Mouse (Mus musculus) lung, adult 10 weeks (tissue): Measurements from ENCODE around the gene Mtss1l. TPM values are rescaled to one million over a fixed set of nuclear protein-coding genes. Genes with fewer than 3 reads are reported as not detected.

ENCODE experiments used
- polyA plus RNA-seq: library from polyadenylated mRNA; stranded (reverse); fragments of 350-450 nt; fragmentation: Illumina TruSeq; extraction: RNeasy Lipid Tissue Mini Kit (QIAGEN cat#74804); gene quantifications from one replicate; pipeline ENCODE4 v1.2.3, GENCODE M21; 2014; ENCODE audit warnings: low read depth, low replicate concordance; ENCODE audit not compliant: insufficient read depth

Mtss1l gene
- 13.3 TPM for polyA plus RNA-seq

GRCm38 (mm10) chr8:110720685-110721598, at the start of gene Mtss1l:
Gene Mtss1l (plus strand): TSS chr8:110721476.

Other genes with a start within 250 kb of the Mtss1l start
- gene Vac14, start 102.9 kb upstream of the Mtss1l start, polyA plus RNA-seq = 11.4 TPM
- gene Il34, start 84.4 kb downstream of the Mtss1l start, polyA plus RNA-seq = 13.5 TPM
- gene Cog4, start 125.1 kb downstream of the Mtss1l start, polyA plus RNA-seq = 21.9 TPM
- 20.4 TPM for gene Sf3b3, start 125.3 kb downstream of the Mtss1l start, polyA plus RNA-seq
- 4.0 TPM for gene Fuk, start 181.0 kb downstream of the Mtss1l start, polyA plus RNA-seq
- 12.6 TPM for gene St3gal2, start 198.4 kb downstream of the Mtss1l start, polyA plus RNA-seq